Mouse (Mus musculus): ENCODE data around the gene Creld2.
"Not testable (repeated sequence)": the region's sequence is repeated elsewhere in the genome, so short reads cannot be mapped to it uniquely, and the experiment has no call there.

The Creld2 gene

DNA sequence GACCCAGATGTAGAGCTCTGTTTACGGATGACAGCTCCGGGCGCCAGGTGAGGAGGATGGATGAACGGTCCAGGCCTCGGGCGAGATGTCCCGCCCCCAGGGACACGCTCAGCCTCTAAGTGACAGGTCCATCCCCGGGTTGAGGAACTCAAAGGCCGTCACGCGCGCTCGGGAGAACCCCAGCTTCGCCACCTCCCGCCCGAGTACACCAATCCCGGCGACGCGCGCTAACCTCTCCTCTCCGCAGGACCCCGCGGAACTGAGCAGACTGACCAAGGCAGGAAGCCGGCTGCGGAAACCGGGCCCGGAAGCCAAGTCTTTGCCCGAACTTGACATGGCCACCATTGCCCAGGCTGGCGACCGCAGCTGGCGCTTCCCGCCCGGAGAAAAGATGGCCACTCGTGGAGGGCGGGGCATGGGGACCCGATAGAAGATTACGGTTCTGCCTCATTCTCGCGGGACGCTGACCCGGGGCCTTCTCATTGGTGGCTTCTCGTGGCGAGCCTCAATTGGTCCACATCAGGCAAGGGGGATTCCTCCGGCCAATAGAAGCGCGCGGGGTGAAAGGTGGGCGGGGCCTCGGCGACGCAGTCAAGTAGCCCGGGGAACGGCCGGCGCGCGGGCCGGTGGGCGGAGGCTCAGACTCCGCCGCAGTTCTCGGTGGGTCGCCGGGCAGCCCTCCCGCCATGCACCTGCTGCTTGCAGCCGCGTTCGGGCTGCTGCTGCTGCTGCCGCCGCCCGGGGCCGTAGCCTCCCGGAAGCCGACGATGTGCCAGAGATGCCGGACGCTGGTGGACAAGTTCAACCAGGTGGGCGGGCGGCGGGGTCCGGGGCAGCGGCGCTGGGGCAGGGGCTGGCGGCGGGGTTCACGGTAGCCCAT lies at the start of gene Creld2, which contains the start of gene Alg12:
TSS of gene Creld2 (plus strand) at position 621 of the 880 bp plus-strand sequence.
TSS of gene Alg12 (minus strand) at position 293 of the 880 bp plus-strand sequence.
- DNase-seq: peak; percentile 99

DNA sequence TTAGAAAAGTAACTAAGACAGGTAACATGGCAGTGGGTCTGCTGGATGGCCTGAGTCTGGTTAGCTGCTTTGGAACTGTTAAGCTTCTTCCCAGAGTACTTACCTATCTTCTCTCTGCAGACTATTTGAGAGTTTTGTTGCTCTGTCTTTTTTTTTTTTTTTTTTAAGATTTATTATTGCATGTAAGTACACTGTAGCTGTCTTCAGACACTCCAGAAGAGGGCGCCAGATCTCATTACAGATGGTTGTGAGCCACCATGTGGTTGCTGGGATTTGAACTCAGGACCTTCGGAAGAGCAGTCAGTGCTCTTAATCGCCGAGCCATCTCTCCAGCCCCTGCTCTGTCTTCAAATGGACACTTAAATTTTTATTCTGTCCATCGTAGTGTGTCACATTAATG lies 44.8 kb upstream of the Creld2 start:
- DNase-seq: not testable (repeated sequence)

DNA sequence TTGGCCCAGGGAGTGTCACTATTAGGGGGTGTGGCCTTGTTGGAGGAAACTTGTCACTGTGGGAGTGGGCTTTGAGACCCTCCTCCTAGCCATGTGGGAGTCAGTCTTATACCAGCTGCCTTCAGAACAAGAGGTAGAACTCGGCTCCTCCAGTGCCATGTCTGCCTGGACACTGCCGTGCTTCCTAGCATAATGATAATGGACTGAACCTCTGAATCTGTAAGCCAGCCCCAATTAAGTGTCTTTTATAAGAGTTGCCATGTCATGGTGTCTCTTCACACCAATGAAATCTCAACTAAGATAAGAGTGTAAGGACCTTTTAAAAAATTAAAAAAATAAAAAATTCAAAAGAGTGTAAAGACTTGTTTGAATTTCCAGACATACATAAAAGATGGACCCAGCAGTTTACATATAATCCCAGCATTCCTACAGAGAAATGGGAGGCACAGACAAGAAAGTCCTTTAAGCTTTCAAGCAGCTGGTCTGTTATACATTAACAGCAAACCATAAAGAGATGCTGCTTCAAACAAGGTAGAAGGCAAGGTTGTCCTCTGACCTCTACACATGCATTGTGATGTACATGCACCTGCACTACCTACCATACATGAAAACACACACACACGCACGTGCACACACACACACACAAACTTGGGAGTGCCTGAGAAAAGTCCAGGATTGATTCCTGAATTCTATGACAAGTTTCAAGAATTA lies 27.2 kb upstream of the Creld2 start:
- no peak for DNase-seq

DNA sequence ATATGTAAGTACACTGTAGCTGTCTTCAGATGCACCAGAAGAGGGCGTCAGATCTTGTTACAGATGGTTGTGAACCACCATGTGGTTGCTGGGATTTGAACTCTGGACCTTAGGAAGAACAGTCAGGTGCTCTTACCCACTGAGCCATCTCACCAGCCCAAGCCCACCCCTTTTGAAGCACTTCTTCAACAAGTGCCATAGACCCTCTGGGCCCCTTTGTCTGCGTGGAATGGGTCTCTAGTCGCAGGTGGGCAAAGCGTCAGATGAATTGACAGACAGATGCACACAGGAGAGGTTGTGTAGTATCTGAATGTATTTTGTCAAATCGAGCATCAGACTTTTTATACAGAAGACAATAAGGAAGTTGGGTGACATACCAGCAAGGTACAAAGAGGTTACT lies 24.7 kb upstream of the Creld2 start:
- DNase-seq: not testable (repeated sequence)

DNA sequence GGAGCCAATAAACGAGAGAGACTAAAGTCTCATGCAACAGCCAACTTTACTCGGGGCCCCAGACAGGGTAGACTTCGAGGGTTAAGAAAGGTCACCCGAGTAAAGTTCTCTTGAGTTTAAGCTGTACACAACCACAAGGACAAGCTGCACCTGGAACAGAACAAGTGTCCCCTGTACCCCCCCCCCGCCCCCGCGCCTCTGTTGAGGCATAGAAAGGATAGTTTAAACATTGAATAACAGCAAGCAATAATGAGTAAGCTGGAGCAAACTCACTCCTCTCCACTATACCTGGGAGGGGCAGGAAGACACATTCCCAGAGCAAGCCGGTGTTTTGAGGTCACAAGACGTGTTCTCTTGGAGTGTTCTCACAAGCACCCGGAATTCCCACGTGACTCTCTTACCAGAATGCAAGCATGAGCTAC lies 19.5 kb upstream of the Creld2 start:
- DNase-seq: no peak

DNA sequence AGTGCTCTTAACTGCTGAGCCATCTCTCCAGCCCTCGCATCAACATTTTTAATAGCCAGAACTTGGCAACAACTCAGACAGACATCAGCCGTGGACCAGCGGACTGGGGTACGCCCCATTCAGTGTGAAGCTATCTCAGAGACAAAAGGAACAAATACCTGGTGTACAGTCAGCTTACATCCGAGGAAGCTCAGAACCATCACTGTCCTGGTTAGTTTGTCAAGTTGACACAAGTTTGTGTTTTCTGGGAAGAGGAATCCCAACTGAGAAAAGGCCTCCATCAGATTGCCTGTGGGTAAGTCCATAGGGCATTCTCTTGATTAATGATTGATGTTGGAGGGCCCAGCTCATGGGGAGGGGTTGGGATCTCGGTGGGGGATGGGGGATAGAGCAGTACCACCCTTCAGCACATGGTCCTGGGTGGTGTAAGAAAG lies 18.5 kb upstream of the Creld2 start:
- peak; percentile 36 for DNase-seq

DNA sequence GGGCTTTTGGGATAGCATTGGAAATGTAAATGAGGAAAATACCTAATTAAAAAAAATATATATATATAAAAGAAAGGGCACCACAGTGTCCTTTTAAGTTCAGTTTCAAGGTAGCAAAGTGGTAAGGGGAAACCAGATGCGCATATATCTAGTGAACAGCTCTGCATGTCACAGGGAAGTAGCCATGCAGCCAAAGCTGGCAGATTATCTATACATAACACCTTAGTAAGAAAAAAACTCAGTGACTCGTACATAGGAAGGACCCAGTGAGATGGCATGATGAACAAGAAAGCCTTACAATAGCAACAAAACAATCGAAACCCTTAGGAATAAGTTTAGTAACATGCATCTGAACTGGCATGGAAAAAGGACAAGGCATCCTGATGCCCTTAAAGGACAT lies 17.5 kb upstream of the Creld2 start:
- DNase-seq: no peak

DNA sequence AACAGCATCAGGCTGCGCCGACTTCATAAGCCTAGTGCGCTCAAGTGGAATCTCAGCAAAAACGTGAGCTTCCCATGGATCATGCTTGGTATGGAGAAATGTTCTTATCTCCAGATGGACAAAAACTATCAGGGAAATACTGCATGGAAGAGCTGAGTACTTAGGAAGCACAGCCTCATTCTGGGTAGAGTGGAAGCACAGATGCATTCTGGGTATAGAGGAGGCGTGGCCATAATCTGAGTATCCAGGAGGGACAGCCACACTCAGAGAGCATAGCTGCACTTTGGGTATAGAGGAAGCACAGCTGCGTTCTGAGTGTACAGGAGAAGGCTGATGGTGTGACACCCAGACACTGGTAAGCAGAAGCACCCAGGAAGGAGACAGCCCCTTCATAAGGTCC lies 17.1 kb upstream of the Creld2 start:
- DNase-seq: no peak

DNA sequence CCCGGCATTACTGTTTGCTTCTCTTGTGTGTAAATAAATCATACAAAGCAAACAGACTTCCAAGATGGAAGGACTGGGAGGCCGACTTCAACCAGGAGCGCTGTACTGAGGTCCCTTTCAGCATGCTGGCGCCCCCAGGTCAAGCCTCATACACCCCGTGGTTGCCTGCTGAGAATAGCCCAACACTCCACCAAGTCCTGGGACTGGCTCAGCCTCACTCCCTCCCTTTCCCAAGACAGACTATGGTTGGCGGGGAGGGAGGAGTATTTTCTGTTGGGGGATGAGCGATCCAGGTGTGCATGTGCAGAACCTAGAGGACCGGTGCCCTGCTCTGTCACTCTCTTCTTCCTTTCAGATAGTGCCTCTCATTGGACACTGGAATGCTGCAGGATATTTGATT lies 11.3 kb upstream of the Creld2 start:
- DNase-seq: no peak

DNA sequence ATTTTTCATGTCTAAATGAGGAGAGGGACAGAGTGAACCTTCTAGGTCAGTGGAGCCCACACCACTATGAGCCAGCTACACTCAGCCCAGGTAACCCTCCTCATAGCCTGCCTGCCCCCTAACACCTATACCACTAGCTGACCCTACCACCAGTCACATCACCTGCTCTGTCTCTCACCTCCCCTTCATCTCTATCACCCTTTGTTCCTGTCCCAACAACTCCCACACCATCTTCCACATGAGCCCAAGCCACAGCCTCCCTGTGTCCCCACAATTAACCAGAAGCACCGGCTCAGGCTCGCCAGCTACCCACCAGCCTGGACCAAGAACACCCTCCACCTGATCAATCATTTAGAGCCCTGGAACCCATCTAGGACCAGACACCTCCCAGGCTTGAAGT lies 9.1 kb upstream of the Creld2 start:
- DNase-seq: no peak

DNA sequence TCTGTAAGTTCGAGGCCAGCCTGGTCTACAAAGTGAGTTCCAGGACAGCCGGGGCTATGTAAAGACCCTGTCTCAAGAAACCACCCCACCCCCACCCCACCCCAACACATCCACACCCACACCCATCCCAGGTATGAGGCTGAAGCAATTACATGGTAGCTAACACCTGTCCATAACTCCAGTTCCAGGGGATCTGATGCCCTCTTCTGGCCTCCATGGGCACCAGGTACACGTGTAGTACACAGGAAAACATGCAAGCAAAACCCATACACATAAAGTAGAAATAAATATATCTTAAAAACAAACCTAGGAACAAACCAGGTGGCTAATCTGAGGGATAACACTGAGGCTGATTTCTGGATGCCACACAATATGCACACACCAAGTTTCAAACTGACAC lies 6.2 kb upstream of the Creld2 start:
- no peak for DNase-seq

DNA sequence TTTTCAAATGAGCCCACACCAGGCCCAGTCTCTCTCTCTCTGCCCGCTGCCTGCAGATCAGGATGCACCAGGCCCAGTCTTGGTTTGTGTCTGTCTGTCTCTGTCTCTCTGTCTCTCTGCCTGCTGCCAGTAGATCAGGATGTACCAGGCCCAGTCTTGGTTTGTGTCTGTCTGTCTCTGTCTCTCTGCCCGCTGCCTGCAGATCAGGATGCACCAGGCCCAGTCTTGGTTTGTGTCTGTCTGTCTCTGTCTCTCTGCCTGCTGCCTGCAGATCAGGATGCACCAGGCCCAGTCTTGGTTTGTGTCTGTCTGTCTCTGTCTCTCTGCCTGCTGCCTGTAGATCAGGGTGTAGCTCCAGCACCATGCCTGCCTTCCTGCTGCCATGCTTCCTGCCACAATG lies 5.6 kb upstream of the Creld2 start:
- DNase-seq: not testable (repeated sequence)

DNA sequence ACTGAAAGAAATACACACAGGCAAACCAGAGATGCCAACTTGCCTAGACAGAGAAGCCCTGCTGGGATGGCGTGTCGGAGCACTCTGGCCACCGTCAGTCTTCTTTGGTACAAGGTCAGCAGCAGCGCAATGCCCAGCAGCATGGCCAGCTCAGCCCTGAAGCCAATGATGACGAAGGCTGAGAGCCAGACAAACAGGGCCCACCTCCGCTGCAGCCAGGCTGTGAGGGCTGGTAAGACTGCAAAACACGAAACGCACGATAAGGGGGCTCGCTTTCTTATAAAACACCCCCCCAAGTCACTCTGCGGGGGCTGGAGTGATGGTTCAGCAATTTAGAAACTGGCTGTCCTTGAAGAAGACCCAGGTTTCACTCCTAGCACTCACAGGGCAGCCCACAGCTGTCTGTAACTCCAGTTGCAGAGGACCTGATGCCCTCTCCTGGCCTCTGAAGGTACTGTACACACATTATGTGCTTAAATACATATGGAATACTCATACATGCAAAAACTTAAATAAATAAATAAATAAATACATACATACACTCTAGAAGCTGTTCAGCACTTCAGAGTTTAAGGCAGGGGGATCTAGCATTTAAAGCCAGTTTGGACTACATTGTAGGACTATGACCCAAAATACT lies 4.9 kb upstream of the Creld2 start:
- DNase-seq: no peak

DNA sequence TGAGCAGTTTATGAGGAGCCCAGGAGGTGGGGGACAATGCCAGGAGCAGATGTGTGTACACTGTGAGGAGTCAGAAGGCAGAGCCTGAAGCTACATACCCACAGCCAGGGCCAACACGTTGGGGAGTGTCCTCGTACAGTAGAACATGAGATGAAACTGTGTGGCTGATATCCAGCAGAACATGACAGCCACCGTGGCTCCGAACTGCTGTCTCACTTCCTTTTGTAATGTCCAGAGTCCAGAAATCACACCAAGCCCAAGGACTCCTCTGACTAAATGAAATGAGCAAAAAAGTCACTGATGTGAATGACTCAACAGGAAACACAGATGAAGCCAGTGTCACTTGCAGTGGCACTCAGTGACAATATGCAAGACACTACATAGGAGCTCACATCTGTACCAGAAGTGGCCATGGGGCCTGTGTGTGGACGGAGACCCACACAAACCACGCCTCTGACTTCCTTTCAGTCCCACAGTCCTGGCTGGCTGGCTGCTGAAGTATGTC lies 4.2 kb upstream of the Creld2 start:
- DNase-seq: no peak

DNA sequence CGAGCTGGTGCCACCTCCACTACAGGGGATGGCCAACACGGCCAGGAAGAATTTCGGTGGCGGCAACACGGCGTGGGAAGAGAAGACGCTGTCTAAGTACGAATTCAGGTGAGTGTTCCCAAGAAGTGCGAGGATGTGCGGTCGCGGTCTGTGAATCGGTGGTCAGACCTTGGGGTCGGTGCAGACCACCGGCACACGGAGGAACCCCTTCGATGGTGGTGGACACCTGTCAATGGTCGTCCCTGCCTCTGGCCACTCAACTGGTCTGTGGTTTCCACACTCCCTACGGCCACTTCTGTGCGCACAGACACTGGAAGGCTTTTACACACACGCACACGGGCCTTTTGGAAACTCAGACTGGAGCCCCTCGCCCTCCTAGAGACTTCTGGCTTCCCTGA lies 459 bp downstream of the Creld2 start:
- no peak for DNase-seq

DNA sequence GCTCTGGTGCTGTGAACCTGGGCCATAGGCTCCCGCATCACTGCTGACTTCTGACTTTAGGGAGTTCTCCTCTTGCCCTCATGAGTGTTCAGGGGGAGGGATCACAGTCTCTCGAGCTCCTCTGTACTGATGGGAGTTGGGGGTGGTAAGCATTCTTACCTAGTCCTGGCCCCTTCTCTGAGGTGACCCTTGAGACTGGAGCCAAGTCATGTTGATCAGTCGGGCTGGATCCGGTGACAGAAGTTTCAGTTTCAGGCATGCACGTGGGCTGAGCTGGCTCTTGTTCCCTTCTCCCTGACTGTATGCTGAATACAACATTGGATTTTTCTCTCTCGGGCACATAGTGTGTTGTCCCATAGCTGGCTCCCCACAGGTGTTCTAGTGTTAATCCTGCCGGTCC lies 2.0 kb downstream of the Creld2 start:
- no peak for DNase-seq

DNA sequence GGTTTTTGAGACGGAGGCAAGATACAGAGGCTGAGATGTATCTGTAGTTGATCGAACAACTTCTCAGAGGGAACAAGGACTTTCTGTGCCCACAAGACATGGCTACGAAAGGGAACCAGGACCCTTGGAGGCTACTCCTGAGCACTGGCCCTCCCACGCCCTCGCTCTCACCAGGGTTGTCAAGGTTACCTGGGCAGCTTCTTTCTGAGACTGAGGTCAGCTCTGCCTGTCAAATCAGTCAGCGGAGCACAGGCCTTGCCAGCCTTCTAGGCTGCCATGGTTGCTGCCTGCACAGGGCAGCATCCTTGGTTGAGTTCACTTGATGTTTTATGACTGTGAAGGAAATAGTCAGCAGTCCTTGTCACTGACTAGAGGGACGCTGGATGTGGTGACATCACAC lies 3.1 kb downstream of the Creld2 start:
- DNase-seq: no peak

DNA sequence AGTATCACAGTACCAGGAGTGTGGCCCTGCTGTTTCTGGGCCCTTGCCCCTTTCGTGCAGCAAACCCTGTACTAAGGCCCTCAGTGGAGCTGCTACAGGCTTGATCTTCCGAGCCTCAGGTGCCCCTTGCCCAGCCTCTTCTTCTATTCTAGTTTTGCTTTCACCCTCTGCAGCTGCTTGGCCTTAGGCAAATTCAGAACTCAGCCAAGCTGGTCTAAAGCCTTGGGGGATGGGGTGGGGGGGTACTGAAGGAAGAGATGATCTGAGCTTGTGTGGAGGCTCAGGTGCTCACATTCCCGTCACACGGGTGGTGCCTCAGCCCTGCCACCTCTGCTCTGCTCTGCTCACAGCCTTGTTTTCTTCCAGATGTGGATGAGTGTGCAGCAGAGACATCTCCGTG lies 3.9 kb downstream of the Creld2 start:
- no peak for DNase-seq

DNA sequence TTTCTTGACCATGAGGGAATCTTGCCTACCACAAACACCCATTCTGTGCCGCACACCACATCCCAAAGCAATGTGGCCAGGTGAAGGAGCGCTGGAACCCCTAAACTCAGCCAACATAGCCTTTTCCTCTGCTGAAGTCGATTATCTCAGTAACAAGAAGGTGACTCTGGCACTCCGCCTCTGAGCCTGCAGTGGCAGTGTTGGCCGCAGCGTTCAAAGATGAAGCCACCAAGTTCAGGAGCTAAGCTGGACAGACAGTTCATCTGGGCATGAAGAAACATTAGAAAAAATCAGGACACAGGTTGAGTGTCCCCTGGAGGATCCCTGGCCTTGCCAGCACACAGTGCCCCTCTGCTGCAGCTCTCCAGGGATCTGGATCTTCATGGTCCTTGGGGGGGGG lies 8.0 kb downstream of the Creld2 start:
- no peak for DNase-seq

DNA sequence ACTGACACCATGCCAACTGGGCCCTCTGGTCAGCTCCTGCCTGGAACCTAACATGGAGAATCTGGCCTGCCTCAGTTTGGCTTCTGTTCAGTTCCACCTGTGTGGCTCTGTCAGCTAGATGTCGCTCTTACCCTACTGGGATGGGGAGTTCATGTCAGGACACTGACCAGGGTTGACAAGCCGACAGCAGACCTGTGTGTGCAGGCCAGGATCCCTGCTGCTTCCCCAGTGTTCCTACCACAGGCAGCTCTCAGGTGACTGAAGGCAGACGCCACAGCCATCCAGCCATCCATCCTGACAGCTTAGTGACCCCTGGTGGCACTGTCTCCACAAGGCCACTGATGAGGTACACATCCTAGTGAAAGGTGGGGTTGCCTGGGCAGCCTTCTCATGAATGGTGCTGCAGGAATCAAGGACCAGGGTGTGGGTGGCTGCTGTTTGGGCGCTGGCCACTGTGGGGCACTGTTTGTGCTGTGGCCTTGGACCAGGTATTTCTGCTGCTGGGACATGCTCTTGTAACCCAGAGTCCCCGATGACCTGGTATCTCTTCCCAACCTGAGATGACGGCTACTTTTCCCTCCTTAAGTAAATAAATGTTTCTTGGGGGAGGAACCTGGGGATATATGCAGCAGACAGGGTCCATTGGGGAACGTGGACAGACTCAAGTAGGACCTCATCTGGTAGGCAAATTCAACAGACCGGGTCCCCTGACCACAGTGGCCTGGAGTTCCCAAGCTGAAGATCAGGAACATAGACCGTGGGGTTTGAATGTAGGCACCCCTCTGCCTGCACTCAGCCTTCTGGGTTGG lies 8.7 kb downstream of the Creld2 start:
- DNase-seq: peak; percentile 65

DNA sequence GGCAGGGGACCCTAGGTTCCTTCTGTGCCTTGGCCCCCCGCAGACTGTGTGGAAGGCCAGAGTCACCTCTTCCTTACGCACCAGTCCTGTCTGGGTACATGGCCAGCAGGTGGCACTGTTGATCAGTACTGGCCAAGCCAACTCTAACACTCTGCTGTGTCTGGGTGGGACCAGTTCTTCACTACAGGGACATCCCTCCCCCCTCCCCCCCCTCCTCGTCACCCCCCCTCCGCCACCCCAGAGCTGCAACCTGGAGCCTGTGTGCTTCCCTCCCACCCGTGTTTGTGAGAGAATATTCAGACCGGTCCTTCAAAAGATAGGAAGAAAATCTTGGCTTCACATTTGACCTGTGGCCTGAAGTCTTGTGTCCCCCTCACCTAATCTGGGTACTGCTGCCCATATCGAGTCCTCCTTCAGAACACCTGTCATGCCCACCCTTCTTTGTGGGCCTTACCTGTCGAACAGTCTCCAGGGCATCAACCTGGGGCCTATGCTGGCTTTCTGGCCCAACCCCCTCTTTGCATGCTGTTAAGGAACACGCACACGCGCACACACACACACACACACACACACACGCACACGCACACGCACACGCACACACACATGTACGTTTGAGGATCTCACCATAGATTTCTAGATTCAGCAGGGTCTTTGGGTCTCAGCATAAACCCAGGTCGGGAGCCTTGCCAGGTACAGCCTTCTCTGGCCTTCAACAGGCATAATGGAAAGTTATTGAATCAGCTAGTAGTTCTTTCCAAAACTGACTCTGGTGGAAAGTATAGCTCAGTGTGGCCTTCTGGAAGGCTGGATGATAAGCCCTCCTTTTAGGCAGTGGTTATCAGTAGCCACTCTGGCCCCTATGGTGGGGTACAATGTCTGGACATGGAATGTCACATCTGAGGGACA lies 9.6 kb downstream of the Creld2 start:
- peak; percentile 85 for DNase-seq

Data from liver (tissue).